Mouse (Mus musculus): Measurements from ENCODE around the gene Cyp11a1.

Gene Cyp11a1

DNA sequence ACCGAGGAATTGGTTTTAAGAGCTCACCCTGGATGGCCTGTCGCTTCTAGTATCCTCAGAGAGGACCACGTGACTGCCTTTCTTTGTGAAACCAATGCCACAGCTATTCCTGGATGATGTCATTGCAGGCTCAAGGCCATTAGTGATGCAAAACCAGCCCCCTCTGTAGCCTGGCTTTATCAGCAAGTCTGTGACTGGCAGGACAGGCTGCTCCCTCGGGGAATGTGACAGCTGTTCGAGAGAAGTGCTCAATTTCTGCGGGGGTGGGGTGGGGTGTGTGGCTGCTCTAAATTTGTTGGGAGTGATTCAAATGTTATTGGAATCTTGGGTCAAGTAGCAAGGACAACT is 2.8 kb downstream of the Cyp11a1 start:
- DNase-seq (ENCODE audit: low spot score): no peak

GRCm38 (mm10) chr9:58009588-58009987 is 3.4 kb downstream of the Cyp11a1 start:
- DNase-seq (ENCODE audit: low spot score): no peak

GRCm38 (mm10) chr9:58011027-58011426 is 4.8 kb downstream of the Cyp11a1 start:
- DNase-seq (ENCODE audit: low spot score): no peak

- no peak for DNase-seq (ENCODE audit: low spot score)
These were observed 5.3 kb downstream of the Cyp11a1 start for GRCm38 (mm10) chr9:58011552-58011951.

DNA sequence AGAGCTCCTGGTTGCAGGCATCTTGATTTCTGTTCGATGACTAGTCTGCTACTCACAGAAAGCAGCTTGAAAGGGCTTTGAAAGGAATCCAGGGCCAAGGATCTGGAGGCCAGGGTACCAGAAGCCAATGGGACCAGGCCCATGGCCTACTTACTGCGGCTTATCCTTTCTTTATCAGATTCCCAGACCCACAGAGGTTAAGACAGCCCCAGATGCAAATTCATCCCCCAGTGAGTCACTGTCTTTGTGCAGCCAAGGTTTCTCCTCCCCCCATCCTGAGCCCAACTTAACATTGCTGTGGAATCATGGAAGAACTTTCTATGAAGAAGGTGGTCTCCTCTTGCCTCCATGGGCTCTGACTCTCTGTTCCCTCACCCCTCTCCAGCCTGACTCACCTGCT is 6.3 kb downstream of the Cyp11a1 start:
- no peak for DNase-seq (ENCODE audit: low spot score)

GRCm38 (mm10) chr9:58012935-58013334 is 6.7 kb downstream of the Cyp11a1 start:
- DNase-seq (ENCODE audit: low spot score): no peak

- DNase-seq (ENCODE audit: low spot score): no peak
These were observed 8.4 kb downstream of the Cyp11a1 start for GRCm38 (mm10) chr9:58014393-58015160.

GRCm38 (mm10) chr9:58015856-58016255 is 9.6 kb downstream of the Cyp11a1 start:
- DNase-seq (ENCODE audit: low spot score): no peak

DNA sequence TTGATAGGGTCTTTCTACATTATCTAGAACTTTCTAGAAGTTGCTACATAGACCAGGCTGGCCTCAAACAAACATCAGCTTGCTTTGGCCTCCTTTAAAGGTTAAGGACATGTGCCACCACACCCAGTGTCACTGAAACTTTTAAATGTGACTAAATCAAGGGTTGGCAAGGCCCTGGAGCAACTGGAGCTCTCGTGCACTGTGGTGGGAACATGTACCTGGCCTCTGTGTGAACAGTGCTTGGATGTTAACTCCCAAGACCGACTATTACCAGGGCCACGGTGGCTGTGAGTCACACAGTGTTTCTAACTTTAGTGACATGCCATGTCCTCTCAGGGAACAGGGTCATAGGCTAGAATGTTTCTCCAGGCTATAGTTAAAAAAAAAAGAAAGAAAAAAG is 10.8 kb downstream of the Cyp11a1 start:
- DNase-seq (ENCODE audit: low spot score): no peak

- DNase-seq (ENCODE audit: low spot score): no peak
These were observed 12.2 kb downstream of the Cyp11a1 start for GRCm38 (mm10) chr9:58018385-58018784.

DNA sequence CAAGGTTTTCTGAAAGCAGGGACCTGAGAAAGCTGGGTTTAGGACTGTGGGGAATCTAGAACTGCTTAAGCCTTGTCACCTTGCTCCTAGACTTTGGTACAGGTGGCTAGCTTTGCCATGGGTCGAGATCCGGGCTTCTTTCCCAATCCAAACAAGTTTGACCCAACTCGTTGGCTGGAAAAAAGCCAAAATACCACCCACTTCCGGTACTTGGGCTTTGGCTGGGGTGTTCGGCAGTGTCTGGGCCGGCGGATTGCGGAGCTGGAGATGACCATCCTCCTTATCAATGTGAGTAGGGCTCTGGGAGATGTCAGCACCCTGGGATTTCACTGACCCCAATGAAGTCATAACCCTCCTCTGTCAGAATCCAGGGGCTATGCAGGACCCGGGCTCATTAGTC is 19.8 kb downstream of the Cyp11a1 start:
- no peak for DNase-seq (ENCODE audit: low spot score)

DNA sequence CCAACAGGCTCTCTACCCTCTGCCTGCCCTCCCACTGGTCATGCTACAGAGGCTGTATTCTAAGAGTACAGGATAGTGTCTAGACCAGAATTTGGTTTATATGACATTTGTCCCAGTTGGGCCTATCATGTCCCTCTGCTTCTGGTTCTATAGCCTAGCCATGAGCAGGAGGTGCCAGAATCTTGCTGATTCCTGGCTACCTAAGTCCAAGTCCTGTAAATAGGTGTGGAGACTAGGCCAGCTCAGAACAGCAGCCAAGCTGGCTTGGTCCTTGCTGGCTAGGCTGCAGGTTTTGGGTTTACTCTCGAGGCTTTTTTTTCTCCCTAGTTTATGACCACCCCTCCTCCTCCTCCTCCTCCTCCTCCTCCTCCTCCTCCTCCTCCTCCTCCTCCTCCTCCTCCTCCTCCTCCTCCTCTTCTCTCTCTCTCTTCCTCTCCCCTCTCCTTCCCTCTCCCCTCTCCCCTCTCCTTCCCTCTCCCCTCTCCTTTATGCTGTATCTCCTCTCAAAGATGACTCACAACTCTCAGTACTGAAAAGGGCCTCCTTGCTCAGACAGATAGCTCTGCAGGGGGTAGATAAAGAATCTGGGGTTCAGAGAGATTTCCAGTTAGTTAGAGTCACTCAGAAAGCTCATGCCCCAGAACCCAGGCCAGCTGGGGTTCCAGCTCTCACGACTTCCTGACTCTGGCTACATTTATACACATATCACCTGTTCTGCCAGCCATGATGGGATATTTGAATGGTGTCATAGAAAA is 21.4 kb downstream of the Cyp11a1 start:
- no peak for DNase-seq (ENCODE audit: low spot score)

GRCm38 (mm10) chr9:58028841-58029240 is 22.6 kb downstream of the Cyp11a1 start:
- DNase-seq (ENCODE audit: low spot score): no peak

DNA sequence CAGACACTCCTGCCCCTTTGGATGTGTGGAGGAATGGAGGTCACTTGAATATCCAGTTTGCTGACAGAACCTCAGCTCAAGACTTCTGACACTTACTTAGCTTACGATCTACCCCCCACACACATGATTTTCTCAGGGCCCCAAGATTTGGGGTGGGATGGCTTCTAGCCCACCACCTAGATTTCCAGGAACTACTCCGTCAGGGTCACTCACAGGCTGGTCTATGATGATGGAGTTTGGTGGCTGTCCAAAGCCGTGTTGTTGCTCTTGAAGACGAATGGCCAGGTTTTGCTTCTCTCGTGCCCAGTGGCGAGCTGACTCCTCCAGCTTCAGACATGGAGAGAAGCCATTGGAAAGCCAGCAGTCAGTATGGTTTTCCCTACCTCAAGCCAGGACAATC is 23.4 kb downstream of the Cyp11a1 start:
- DNase-seq (ENCODE audit: low spot score): no peak

GRCm38 (mm10) chr9:58031895-58032294 is 25.7 kb downstream of the Cyp11a1 start:
- no peak for DNase-seq (ENCODE audit: low spot score)

GRCm38 (mm10) chr9:58035519-58035918 is 29.3 kb downstream of the Cyp11a1 start:
- DNase-seq (ENCODE audit: low spot score): no peak

DNA sequence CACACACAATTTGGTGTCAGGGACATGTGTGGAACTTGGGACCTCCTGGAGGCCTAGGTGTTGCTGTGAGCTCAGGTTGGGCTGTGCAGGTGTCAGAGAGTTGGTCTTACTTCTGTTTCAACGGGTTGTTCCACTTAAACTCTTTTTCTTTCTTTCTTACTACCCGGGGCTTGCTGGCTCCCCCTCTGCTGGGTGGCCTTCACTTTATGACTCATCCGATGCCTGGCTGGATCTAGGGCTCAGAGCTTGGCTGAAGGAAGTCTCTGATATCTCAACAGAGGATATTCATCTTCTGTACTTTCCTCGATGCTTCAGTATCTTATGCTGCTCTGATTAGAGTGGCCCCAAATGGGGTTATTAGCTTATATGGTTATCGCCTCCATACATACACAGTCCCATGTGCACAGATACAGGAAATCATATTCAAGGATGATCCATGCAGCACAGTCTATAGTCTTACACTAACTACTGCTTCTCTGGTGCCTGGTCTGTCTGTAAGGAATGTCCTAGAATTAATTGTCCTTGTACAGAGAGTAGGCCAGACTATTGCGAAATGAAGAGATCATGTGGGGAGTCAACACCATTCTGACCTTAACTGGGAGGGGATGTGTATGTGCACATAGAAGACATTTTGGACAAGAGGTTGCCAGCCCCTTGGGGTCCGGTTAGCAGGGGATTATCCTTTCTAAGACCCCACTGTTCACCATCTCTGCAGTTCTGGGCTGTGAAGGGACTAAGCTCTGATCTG is 29.9 kb downstream of the Cyp11a1 start:
- no peak for DNase-seq (ENCODE audit: low spot score)

- DNase-seq (ENCODE audit: low spot score): no peak
These were observed 30.8 kb downstream of the Cyp11a1 start for GRCm38 (mm10) chr9:58036961-58037360.

- peak; percentile 56 for DNase-seq (ENCODE audit: low spot score)
These were observed 32.4 kb downstream of the Cyp11a1 start for GRCm38 (mm10) chr9:58038500-58039168.

DNA sequence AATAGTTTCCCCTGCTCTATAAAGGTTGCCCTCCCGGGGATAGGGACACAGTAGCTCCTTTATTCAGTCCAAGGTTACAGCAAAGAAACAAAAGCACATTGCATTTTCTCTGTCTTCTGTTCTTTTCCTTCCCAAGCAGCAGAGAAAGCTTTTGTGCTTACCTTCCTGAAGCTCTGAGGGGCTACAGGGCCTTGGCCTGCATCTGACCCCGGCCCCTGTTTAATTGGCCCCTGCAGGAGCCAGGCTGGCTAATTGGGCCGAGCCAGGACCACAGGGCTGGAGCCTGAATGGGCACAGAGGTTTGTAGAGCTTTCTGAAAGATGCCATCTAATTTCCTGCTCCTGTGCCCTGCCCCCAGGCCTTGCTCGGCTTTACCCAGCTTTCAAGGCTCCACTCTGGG is 34.8 kb downstream of the Cyp11a1 start:
- DNase-seq (ENCODE audit: low spot score): no peak

- no peak for DNase-seq (ENCODE audit: low spot score)
These were observed 36.2 kb downstream of the Cyp11a1 start for GRCm38 (mm10) chr9:58042391-58042790.

GRCm38 (mm10) chr9:58043496-58044017 is 37.3 kb downstream of the Cyp11a1 start:
- DNase-seq (ENCODE audit: low spot score): no peak

Data from T-cell, adult 2 months (primary cell).